Mouse (Mus musculus): ENCODE data around the gene Cdh3.
A peak's percentile ranks its signal among the peaks of the same experiment; 100 is the strongest.

The Cdh3 gene

GRCm38 (mm10) chr8:106510365-106510975, at the start of gene Cdh3:
Gene Cdh3, plus strand, starts transcription at chr8:106510891.
- peak; percentile 81 to 89 for DNase-seq

GRCm38 (mm10) chr8:106462131-106462530, 48.6 kb upstream of the Cdh3 start:
- no peak for DNase-seq

- no peak for DNase-seq
Measured at GRCm38 (mm10) chr8:106463795-106464194, 46.9 kb upstream of the Cdh3 start.

GRCm38 (mm10) chr8:106469485-106469884, 41.2 kb upstream of the Cdh3 start:
- no peak for DNase-seq

- DNase-seq, result no peak
Measured at GRCm38 (mm10) chr8:106474001-106474400, 36.7 kb upstream of the Cdh3 start.

GRCm38 (mm10) chr8:106500018-106500685, 10.5 kb upstream of the Cdh3 start, which contains the start of gene 6030452D12Rik:
Gene 6030452D12Rik, plus strand, starts transcription at chr8:106500522.
- DNase-seq, result peak in 1 of 2 experiments; percentile 19

GRCm38 (mm10) chr8:106504241-106504640, 6.5 kb upstream of the Cdh3 start:
- no peak for DNase-seq

GRCm38 (mm10) chr8:106505328-106505965, 5.2 kb upstream of the Cdh3 start:
- no peak for DNase-seq

GRCm38 (mm10) chr8:106506106-106506505, 4.6 kb upstream of the Cdh3 start:
- no peak for DNase-seq

- peak; percentile 76 to 84 for DNase-seq
Measured at GRCm38 (mm10) chr8:106507761-106508331, 2.8 kb upstream of the Cdh3 start.

GRCm38 (mm10) chr8:106508456-106508855, 2.2 kb upstream of the Cdh3 start:
- DNase-seq, result no peak

GRCm38 (mm10) chr8:106509079-106509780, 1.5 kb upstream of the Cdh3 start:
- no peak for DNase-seq

- DNase-seq, result peak in 1 of 2 experiments; percentile 11
Measured at GRCm38 (mm10) chr8:106511065-106511501, 392 bp downstream of the Cdh3 start.

- DNase-seq, result peak; percentile 39 to 57
Measured at GRCm38 (mm10) chr8:106511531-106512041, 895 bp downstream of the Cdh3 start.

GRCm38 (mm10) chr8:106512475-106513150, 1.9 kb downstream of the Cdh3 start:
- DNase-seq, result no peak

- DNase-seq, result no peak
Measured at GRCm38 (mm10) chr8:106515946-106516479, 5.3 kb downstream of the Cdh3 start.

GRCm38 (mm10) chr8:106516581-106516980, 5.9 kb downstream of the Cdh3 start:
- no peak for DNase-seq

- no peak for DNase-seq
Measured at GRCm38 (mm10) chr8:106518763-106519162, 8.1 kb downstream of the Cdh3 start.

GRCm38 (mm10) chr8:106520578-106520977, 9.9 kb downstream of the Cdh3 start:
- DNase-seq, result no peak

- no peak for DNase-seq
Measured at GRCm38 (mm10) chr8:106521845-106522244, 11.2 kb downstream of the Cdh3 start.

GRCm38 (mm10) chr8:106526725-106527124, 16.0 kb downstream of the Cdh3 start:
- DNase-seq, result no peak

Data from lung, postnatal 4 days (tissue).